Mouse (Mus musculus) hindbrain, embryonic 10.5 days (tissue): Measurements from ENCODE around the gene Rad50. TPM values are rescaled to one million over a fixed set of nuclear protein-coding genes. Genes with fewer than 3 reads are reported as not detected.

Experiments used
- DNase-seq: peaks from one replicate; pipeline ENCODE4 v3.0.0-alpha.2; 2017; ENCODE audit warnings: low spot score
- H3K27ac ChIP-seq: fragments of 300-500 bp; sonication (generic); 2 replicates; pipeline ENCODE4 v1.5.1; 2016; ENCODE audit warnings: mild to moderate bottlenecking, moderate library complexity
- H3K27me3 ChIP-seq: fragments of 300-500 bp; sonication (generic); 2 replicates; pipeline ENCODE4 v1.6.1; 2016; ENCODE audit warnings: mild to moderate bottlenecking; ENCODE audit not compliant: poor library complexity, insufficient read depth, severe bottlenecking
- H3K36me3 ChIP-seq: fragments of 300-500 bp; sonication (generic); 2 replicates; pipeline ENCODE4 v1.6.1; 2016; ENCODE audit warnings: mild to moderate bottlenecking, moderate library complexity
- H3K4me1 ChIP-seq: fragments of 300-500 bp; sonication (generic); replicated peaks from 2 replicates; pipeline ENCODE4 v1.6.1; 2016; ENCODE audit warnings: mild to moderate bottlenecking
- H3K4me3 ChIP-seq: fragments of 300-500 bp; sonication (generic); 2 replicates; pipeline ENCODE4 v1.5.1; 2016; ENCODE audit warnings: mild to moderate bottlenecking, moderate library complexity
- H3K9me3 ChIP-seq: fragments of 300-500 bp; sonication (generic); 2 replicates; pipeline ENCODE4 v1.6.1; 2016; ENCODE audit warnings: mild to moderate bottlenecking, moderate library complexity
- WGBS: fragments of 180-500 bp; shearing (Covaris S2); methylation state at CpG from one replicate; pipeline ENCODE4 v1.1.7; 2016; 5-methylcytosine and 5-hydroxymethylcytosine counted together
- polyA plus RNA-seq: library from polyadenylated mRNA; unstranded; fragments of >200 nt; fragmentation: Nextera tagmentation; extraction: Ambion mirVana; gene quantifications from 2 replicates; pipeline ENCODE4 v1.2.1, GENCODE M21; 2016

Gene Rad50
- polyA plus RNA-seq, 1 experiment from 2014 or later: 13.7 TPM

DNA sequence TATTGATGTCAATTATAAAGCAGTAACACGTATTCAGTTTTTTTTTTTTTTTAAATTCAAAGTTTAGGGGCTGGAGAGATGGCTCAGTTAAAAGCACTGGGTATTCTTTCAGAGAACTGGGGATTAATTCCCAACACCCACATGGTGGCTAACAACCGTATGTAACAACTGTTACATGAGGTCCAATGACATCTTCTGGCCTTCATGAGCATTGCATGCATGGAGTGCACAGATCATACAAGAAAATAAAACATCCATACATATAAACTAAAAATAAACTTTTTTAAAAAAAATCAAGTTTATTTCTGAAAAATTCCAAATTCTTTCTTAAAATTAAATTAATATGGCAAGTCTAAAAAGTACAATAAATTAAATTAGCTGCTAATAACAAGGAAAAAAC lies 25.4 kb downstream of the Rad50 start:
- 92% methylated on average over 2 of the region's 2 CpGs for WGBS
- Histone ChIP-seq H3K27me3 (no peaks in the 10 kb centered on the region), H3K4me1 (no peaks in the 10 kb centered on the region), H3K36me3 (peaks cover 76% of the 10 kb centered on the region), H3K4me3 (no peak overlapping the region), H3K9me3 (no peaks in the 10 kb centered on the region), H3K27ac (no peak overlapping the region)
- DNase-seq: no peak

DNA sequence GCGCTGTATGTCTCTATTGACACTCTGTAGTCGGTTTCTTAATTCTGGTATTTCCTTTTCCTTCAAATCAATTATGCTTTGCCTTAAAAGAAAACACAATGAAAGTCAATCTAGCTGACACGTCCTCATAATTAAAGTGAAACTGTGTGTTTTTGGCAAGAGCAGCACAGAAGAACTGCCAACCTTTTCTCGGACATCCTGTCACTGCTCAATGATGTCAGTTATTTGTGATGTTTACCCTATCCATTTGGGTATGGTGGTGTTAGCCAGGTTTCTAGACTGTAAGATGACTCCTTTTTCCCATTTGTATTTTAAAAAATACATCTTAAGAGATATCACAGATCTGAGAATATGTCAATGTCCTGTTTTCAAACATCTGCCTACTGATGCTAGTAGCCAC lies 27.0 kb downstream of the Rad50 start:
- WGBS: 88% methylated on average over 4 of the region's 4 CpGs
- H3K36me3 ChIP-seq: peaks cover 82% of the 10 kb centered on the region
- DNase-seq: no peak

DNA sequence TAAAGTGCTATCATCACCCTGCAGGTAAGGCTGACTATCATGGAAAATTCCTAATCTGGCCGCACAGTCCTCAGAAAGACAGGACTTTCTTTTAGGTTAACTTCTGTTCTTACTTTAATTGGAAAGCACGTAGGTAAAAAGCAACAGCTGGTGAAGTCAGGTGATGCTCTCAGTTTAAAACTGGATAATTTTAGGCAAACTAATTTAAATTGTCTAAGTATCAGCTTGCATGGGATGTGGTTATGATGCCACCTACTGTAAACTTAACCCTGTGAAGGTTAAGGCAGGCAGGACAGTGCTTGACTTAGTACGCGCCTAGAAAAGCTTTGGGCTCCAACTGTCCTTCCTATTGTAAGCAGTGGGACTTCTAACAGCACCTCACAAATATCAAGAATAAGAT lies 35.7 kb downstream of the Rad50 start:
- WGBS: 98% methylated on average over 4 of the region's 4 CpGs
- Histone ChIP-seq H3K4me1 (no peaks in the 10 kb centered on the region), H3K9me3 (no peaks in the 10 kb centered on the region), H3K36me3 (peaks cover 80% of the 10 kb centered on the region), H3K4me3 (no peak overlapping the region), H3K27ac (no peak overlapping the region), H3K27me3 (no peaks in the 10 kb centered on the region)
- DNase-seq: no peak

More for the DNA sequence above, 27.0 kb downstream of the Rad50 start:
- no peak overlapping the region for H3K4me3 ChIP-seq
- H3K27ac ChIP-seq: no peak overlapping the region
- no peaks in the 10 kb centered on the region for H3K9me3 ChIP-seq
- no peaks in the 10 kb centered on the region for H3K27me3 ChIP-seq
- no peaks in the 10 kb centered on the region for H3K4me1 ChIP-seq

DNA sequence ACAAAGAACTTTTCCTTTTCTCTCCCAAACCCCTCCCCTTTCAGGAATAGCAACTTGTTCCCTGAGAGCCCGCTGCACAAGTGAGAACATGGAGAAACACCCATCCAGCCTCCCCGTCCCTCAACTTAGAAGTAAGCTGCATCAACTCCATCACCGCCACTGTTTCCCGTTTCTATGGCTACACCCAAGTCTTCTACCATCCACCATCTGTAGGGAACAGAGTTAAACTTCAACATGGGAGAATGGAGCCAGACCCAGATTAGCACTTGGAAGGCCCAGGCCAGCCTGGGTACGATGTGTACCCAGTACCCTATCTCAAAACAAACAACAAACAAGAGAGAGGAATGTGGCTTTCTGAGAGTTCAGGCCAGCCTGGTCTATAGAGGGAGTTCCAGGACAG lies 43.0 kb downstream of the Rad50 start:
- Histone ChIP-seq H3K27me3 (no peaks in the 10 kb centered on the region), H3K9me3 (no peaks in the 10 kb centered on the region), H3K4me1 (no peaks in the 10 kb centered on the region), H3K36me3 (peaks cover 40% of the 10 kb centered on the region), H3K4me3 (no peak overlapping the region), H3K27ac (no peak overlapping the region)
- WGBS: 86% methylated on average over 5 of the region's 5 CpGs
- no peak for DNase-seq

DNA sequence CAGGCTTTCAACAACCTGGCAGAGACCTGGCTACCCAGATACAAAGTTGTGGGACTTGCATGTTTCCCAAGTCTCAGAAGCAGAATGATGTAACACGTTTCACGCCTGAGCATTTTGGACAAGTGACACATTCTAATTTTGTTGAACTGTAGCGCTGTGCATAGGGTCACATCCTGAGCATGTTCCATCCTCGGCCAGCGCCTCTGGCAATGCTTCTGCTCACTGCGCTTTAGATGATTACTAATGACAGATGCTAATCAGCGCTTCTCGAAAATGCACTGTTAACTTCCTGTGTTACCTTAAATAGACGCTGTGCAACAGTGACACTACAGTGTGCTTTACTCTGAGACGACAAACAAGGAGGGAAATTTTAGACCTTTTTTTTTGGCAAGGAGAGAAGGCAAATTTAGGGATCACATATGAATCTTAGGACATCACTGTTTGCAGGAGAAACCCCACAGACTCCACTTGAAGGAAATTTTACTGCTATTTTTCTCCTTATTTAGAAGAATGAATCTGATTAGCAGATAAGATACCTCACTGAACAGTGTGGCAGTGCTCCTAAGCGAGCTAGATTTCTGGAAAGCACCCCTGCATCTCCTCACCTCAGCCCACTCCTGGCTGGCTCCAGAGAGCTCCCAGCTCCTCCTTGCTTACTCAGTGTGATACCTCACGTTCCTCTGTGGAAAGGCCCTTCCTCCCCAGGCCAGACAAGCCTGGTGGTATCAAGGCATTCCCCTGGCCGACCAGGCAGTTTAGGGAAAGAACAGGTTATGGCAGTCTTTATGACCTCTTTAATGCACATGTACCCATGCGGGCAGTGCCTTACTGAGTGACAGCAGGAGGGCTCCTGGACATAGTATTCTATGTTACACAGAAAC lies 44.1 kb downstream of the Rad50 start:
- Histone ChIP-seq H3K36me3 (peaks cover 32% of the 10 kb centered on the region), H3K4me1 (no peaks in the 10 kb centered on the region), H3K27me3 (no peaks in the 10 kb centered on the region), H3K4me3 (no peak overlapping the region), H3K9me3 (no peaks in the 10 kb centered on the region), H3K27ac (no peak overlapping the region)
- 87% methylated on average over 14 of the region's 14 CpGs for WGBS
- no peak for DNase-seq

DNA sequence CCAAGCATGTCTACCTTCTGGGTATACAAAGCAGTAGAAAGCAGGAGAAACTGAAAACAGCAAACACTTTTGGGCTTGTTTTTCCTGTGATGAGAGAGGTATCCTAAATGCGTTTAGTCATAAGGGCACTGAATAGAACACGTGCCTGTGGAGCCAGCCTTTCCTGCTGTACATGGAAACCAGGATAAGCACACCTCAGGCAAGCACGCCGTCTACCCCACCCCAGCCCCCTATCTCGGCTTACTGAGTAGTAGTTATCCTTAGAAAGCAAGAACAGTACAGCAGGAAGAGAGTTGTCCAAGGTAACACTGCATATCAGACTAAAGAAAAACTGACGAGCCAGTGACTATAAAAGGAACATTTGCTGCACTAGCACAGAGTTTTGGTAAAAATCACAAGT lies 49.3 kb downstream of the Rad50 start:
- H3K36me3 ChIP-seq: peaks cover 20% of the 10 kb centered on the region
- no peak for DNase-seq
- no peaks in the 10 kb centered on the region for H3K9me3 ChIP-seq
- WGBS: 88% methylated on average over 6 of the region's 6 CpGs
- no peaks in the 10 kb centered on the region for H3K27me3 ChIP-seq
- H3K4me3 ChIP-seq: no peak overlapping the region
- no peak overlapping the region for H3K27ac ChIP-seq
- H3K4me1 ChIP-seq: no peaks in the 10 kb centered on the region

DNA sequence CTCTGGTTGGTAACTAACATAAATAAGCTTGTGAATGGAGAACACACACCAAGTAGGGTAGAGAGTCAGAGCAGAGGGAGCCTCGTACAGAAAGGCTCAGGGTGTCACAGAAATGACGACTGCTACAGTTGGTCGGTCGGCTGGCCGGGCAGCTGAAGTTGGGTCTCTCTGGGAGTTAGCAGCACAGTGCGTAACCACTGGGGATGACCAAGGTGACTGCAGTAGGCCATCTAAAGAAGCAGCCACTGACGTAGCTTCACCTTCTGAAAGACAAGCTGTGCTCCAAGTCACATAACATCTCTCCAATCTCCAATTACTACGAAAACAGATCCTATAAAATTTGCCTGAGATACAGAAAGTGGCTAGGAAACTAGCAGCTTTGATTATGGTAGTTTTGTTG lies 49.7 kb downstream of the Rad50 start:
- H3K36me3 ChIP-seq: peaks cover 25% of the 10 kb centered on the region
- H3K9me3 ChIP-seq: no peaks in the 10 kb centered on the region
- no peaks in the 10 kb centered on the region for H3K27me3 ChIP-seq
- H3K4me1 ChIP-seq: no peaks in the 10 kb centered on the region
- 89% methylated on average over 8 of the region's 8 CpGs for WGBS
- no peak for DNase-seq
- no peak overlapping the region for H3K4me3 ChIP-seq
- no peak overlapping the region for H3K27ac ChIP-seq

DNA sequence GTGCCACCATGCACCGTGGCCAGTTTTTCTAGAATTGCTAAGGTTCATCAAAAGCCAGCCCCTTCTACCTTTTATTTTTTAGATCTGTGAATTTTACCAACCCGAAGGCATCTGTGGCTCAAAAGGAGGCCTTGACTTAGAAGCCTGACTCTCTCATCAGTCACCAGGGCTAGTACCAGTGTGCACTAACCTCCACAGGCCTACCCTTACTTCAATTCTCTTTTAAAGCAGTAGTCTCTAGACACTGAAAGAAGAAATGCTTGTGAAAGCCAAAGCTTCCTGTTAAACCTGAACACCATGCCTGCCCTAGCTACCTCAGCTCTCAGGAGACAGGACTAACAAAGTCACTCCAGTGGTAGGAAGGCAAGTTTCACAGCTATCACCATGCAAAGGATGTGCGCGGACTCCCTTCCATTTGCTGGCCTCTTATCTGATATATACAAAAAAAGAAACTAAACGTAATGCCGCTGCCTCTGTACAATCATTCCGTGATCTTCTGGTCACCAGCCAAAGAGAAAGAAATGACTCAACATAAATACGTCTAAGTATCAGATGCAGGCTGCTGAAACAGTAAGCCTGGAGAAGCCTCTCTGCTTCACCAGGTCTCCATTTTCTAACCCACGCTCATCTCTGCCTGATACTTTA lies 50.4 kb downstream of the Rad50 start:
- 96% methylated on average over 9 of the region's 9 CpGs for WGBS
- no peak overlapping the region for H3K4me3 ChIP-seq
- H3K9me3 ChIP-seq: no peaks in the 10 kb centered on the region
- H3K4me1 ChIP-seq: no peaks in the 10 kb centered on the region
- DNase-seq: no peak
- peaks cover 32% of the 10 kb centered on the region for H3K36me3 ChIP-seq
- H3K27me3 ChIP-seq: no peaks in the 10 kb centered on the region
- H3K27ac ChIP-seq: no peak overlapping the region

DNA sequence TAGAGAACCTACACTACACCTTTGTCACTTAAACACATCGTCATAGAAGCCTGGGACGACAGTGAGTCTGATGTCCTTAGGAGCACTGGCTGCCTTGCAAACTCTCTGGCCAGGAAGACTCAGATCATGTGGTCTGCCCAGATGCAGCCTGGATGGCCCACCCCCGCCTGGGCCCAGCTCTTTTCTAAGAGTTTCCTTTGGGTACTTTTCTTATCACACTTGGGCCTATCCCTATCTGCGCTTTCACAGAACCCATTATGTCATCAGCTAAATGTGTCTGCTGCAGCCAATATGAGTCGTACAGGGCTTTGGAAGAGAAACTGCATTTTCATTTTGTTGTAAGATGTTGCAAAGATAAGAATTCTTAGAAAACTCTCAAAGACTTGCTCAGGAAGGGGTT lies 52.1 kb downstream of the Rad50 start:
- Histone ChIP-seq H3K27ac (no peak overlapping the region), H3K27me3 (no peaks in the 10 kb centered on the region), H3K36me3 (peaks cover 48% of the 10 kb centered on the region), H3K9me3 (no peaks in the 10 kb centered on the region), H3K4me1 (no peaks in the 10 kb centered on the region), H3K4me3 (no peak overlapping the region)
- no peak for DNase-seq
- 87% methylated on average over 5 of the region's 5 CpGs for WGBS

DNA sequence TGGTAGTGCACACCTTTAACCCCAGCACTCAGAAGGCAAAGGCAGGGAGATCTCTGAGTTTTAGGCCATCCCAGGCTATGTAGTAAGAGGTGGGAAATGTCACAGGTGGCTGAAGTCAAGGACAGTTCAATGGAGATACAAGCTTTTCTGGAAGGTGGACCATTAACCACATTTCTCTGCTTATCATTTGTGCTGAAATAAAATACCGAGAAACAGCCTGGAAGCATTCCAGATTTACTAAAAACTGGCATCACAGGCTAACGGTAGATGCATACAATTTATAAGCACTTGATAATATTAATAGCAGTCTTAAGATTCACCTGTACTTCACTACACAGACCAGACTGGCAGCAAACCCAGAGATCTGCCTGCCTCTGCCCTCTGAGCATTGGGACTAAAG lies 54.7 kb downstream of the Rad50 start:
- WGBS: 97% methylated on average over 2 of the region's 2 CpGs
- H3K27me3 ChIP-seq: no peaks in the 10 kb centered on the region
- no peak overlapping the region for H3K27ac ChIP-seq
- no peak overlapping the region for H3K4me3 ChIP-seq
- DNase-seq: no peak
- H3K9me3 ChIP-seq: no peaks in the 10 kb centered on the region
- H3K36me3 ChIP-seq: peaks cover 55% of the 10 kb centered on the region
- no peaks in the 10 kb centered on the region for H3K4me1 ChIP-seq

DNA sequence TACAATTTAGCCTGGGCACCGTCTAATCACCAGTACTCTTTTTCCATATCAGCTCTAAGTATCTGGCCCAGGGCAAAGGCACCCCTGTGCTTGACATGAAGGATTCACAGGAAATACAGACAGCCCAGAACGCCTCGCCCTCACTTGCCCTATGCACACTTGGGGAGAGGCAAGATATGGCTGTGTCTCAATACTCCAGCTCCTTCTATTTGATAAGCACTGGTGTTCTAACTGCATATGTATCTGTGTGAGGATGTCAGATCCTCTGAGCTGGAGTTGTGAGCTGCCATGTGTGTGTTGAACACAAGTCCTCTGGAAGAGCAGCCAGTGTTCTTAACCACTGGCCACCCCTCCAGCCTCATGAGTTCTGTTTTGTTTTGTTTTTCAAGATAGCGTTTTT lies 55.7 kb downstream of the Rad50 start:
- Histone ChIP-seq H3K27ac (no peak overlapping the region), H3K4me3 (no peak overlapping the region), H3K27me3 (no peaks in the 10 kb centered on the region), H3K36me3 (peaks cover 55% of the 10 kb centered on the region), H3K4me1 (no peaks in the 10 kb centered on the region), H3K9me3 (no peaks in the 10 kb centered on the region)
- DNase-seq: no peak
- 88% methylated on average over 4 of the region's 4 CpGs for WGBS

DNA sequence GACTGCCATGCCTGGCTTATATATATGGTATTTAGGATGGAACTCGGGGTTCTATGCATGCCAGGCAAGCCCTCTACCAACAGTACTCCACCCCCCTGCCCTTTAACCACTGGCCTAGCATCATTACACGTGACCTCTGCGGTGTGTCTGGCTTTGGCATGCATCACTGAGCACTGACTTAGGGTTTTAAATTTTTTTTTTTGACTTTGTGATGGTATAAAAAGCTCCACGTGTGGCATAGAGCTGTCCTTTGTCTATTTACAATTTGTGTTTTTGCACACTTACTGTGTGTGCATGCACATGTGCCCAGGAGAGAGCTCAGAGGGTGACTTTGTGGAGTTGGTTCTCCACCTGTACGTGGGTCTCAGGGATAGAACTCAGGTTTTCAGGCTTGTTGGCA lies 63.1 kb downstream of the Rad50 start:
- no peaks in the 10 kb centered on the region for H3K9me3 ChIP-seq
- no peaks in the 10 kb centered on the region for H3K4me1 ChIP-seq
- H3K4me3 ChIP-seq: no peak overlapping the region
- no peak overlapping the region for H3K27ac ChIP-seq
- no peaks in the 10 kb centered on the region for H3K36me3 ChIP-seq
- 73% methylated on average over 5 of the region's 5 CpGs for whole genome bisulfite sequencing
- no peak for DNase-seq
- H3K27me3 ChIP-seq: no peaks in the 10 kb centered on the region

DNA sequence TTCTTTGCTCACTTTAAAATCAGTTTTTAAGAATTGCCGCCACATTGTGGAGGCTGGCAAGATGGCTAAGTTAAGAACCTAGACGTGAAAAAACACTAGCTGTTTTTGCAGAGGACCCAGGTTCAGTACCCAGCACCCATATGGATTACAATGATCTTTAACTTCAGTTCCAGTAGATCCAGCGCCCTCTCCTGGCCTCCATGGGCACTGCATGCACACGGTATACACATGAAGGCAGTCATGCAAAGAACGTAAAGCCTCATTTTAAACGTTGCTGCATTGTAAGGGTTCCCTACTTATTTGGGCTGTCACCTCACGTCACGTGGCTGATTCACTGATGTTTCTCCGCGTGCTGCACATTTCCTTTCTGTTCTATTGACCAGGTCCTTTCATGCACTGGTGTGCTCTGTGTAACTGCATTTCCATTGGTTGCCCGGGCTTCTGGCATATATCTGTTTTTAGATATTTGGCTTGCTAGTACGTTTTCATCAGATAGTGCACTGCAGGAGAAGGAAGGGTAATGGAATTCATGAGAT lies 64.3 kb downstream of the Rad50 start:
- H3K27me3 ChIP-seq: peaks cover 1% of the 10 kb centered on the region
- no peak overlapping the region for H3K27ac ChIP-seq
- no peaks in the 10 kb centered on the region for H3K4me1 ChIP-seq
- DNase-seq: no peak
- H3K4me3 ChIP-seq: no peak overlapping the region
- H3K36me3 ChIP-seq: no peaks in the 10 kb centered on the region
- WGBS: 76% methylated on average over 12 of the region's 12 CpGs
- no peaks in the 10 kb centered on the region for H3K9me3 ChIP-seq
